Mouse (Mus musculus): ENCODE measurements around the gene Pycr1.

DNA sequence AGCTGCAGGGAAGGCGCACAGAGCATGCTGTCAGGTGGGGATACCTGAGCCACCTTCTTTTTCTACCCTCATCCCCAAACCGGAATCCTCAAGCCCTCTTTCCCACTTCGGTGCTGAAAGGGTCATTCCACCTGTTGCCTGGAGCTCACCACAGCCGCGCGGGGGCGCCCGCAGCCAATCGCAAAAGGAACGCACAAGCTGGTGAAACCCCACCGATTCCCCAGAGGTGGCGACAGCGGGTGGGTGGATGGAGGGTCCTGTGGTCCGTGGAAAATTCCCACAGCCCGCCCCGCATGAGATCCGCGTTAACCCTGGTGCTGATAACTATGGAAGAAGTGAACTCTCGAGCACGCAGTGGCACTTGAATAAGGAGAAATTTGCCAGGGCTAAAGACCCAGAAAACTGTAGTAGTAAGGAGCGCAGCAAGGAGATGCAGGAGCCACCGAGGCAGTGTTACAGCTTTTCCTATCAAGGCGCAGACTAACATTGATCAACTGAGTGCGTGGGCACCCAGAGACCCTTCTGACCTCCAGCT lies 15.4 kb upstream of the Pycr1 start:
- peak; percentile 84 for TF ChIP-seq CTCF (IDR thresholded peaks at IDR 0.05; ENCODE audit: borderline replicate concordance, insufficient read depth, low read length)
- no peak for TF ChIP-seq POLR2A (IDR thresholded peaks at IDR 0.05; ENCODE audit: low read depth, low read length)

All from embryonic fibroblast, embryonic 13.5 days (primary cell).